ENCODE assay signal across 15 mouse cellular contexts in genomic region chr2:70035358-70035757, GRCm38 (mm10). TPM values are rescaled to one million over a fixed set of nuclear protein-coding genes. Genes with fewer than 3 reads are reported as not detected.
"Had no signal": no experiment of that assay in that cellular context is flagged by ENCODE, and none has a peak within 500 bp of the region (broad histone marks: within the 10 kb centered on the region; RNA-seq: fewer than 3 reads in every experiment).

No protein-coding gene starts in this region.

- H3K9me3 ChIP-seq: kidney, embryonic 15.5 days; neural tube, embryonic 12.5 days had no signal

- H3K27ac ChIP-seq: kidney, embryonic 15.5 days; limb, embryonic 13.5 days; neural tube, embryonic 12.5 days had no signal

- H3K4me1 ChIP-seq: neural tube, embryonic 12.5 days had no signal

- H3K27me3 ChIP-seq: kidney, embryonic 15.5 days; limb, embryonic 13.5 days; neural tube, embryonic 12.5 days had no signal

- H3K9ac ChIP-seq: kidney, embryonic 15.5 days; limb, embryonic 13.5 days; neural tube, embryonic 12.5 days had no signal

- H3K4me3 ChIP-seq: kidney, embryonic 15.5 days; limb, embryonic 13.5 days; myocyte; neural tube, embryonic 12.5 days had no signal

- DNase-seq: kidney, adult 2 months; kidney, postnatal 14 days; layer of hippocampus, adult 9-11 months; layer of hippocampus, postnatal 36 days; lung, adult 18-20 months; lung, postnatal 36 days; midbrain, embryonic 14.5 days; retina, postnatal 1 day; thymus, adult 18-20 months; thymus, postnatal 14 days had no signal

- H3K36me3 ChIP-seq: kidney, embryonic 15.5 days; limb, embryonic 13.5 days; neural tube, embryonic 12.5 days had no signal

- H3K4me2 ChIP-seq: kidney, embryonic 15.5 days; limb, embryonic 13.5 days; liver, embryonic 11.5 days; neural tube, embryonic 12.5 days had no signal

RNA-seq across cellular contexts. Expression of gene Myo3b, which starts 3.6 kb away (rescaled TPM):
- polyA plus RNA-seq: limb, embryonic 13.5 days; liver, embryonic 11.5 days had no signal
